Mouse (Mus musculus): ENCODE data around the gene Cttnbp2nl. TPM values are rescaled to one million over a fixed set of nuclear protein-coding genes. Genes with fewer than 3 reads are reported as not detected.

Cttnbp2nl gene
- total and polyA plus RNA-seq, 2 experiments from 2014 or later, result 24.9 to 42.4 TPM

- H3K9ac ChIP-seq (replicated peaks; ENCODE audit: low read length), result no peak overlapping the region
- no peaks in the 10 kb centered on the region for H3K4me1 ChIP-seq (ENCODE audit: insufficient read depth, low read length)
- DNase-seq (ENCODE audit: low spot score) (no peak), ATAC-seq (no peak)
- WGBS, result 91% methylated on average over 10 of the region's 10 CpGs
- H3K27ac ChIP-seq, result no peak overlapping the region
- H3K27me3 ChIP-seq (ENCODE audit: insufficient read depth, low read length), result no peaks in the 10 kb centered on the region
- TF ChIP-seq CTCF (IDR thresholded peaks at IDR 0.05; ENCODE audit: low read depth), result no peak
- H3K9me3 ChIP-seq (ENCODE audit: low read length), result no peaks in the 10 kb centered on the region
- H3K36me3 ChIP-seq (ENCODE audit: insufficient read depth, low read length), result no peaks in the 10 kb centered on the region
- H3K4me2 ChIP-seq (ENCODE audit: low read depth, low read length), result no peak overlapping the region
- no peak overlapping the region for H3K4me3 ChIP-seq (ENCODE audit: low read length)
These were observed 19.6 kb upstream of the Cttnbp2nl start for GRCm38 (mm10) chr3:105072536-105072935.

GRCm38 (mm10) chr3:105071251-105071650, 18.3 kb upstream of the Cttnbp2nl start:
- Histone ChIP-seq H3K27me3 (ENCODE audit: insufficient read depth, low read length) (no peaks in the 10 kb centered on the region), H3K9ac (replicated peaks; ENCODE audit: low read length) (no peak overlapping the region), H3K4me3 (ENCODE audit: low read length) (no peak overlapping the region), H3K36me3 (ENCODE audit: insufficient read depth, low read length) (no peaks in the 10 kb centered on the region), H3K4me2 (ENCODE audit: low read depth, low read length) (no peak overlapping the region), H3K27ac (no peak overlapping the region), H3K9me3 (ENCODE audit: low read length) (no peaks in the 10 kb centered on the region), H3K4me1 (ENCODE audit: insufficient read depth, low read length) (no peaks in the 10 kb centered on the region)
- ATAC-seq, result no peak
- no peak for DNase-seq (ENCODE audit: low spot score)
- WGBS, result 94% methylated on average over 5 of the region's 5 CpGs
- no peak for TF ChIP-seq CTCF (IDR thresholded peaks at IDR 0.05; ENCODE audit: low read depth)

- Histone ChIP-seq H3K9me3 (ENCODE audit: low read length) (no peaks in the 10 kb centered on the region), H3K4me1 (ENCODE audit: insufficient read depth, low read length) (no peaks in the 10 kb centered on the region), H3K4me3 (ENCODE audit: low read length) (no peak overlapping the region), H3K4me2 (ENCODE audit: low read depth, low read length) (no peak overlapping the region), H3K27me3 (ENCODE audit: insufficient read depth, low read length) (no peaks in the 10 kb centered on the region), H3K27ac (no peak overlapping the region), H3K36me3 (ENCODE audit: insufficient read depth, low read length) (no peaks in the 10 kb centered on the region), H3K9ac (replicated peaks; ENCODE audit: low read length) (no peak overlapping the region)
- 84% methylated on average over 8 of the region's 8 CpGs for WGBS
- DNase-seq (ENCODE audit: low spot score), result no peak
- no peak for ATAC-seq
- TF ChIP-seq CTCF (IDR thresholded peaks at IDR 0.05; ENCODE audit: low read depth), result no peak
These were observed 17.6 kb upstream of the Cttnbp2nl start for GRCm38 (mm10) chr3:105070553-105070952.

- no peaks in the 10 kb centered on the region for H3K9me3 ChIP-seq (ENCODE audit: low read length)
- no peaks in the 10 kb centered on the region for H3K4me1 ChIP-seq (ENCODE audit: insufficient read depth, low read length)
- no peak for ATAC-seq
- H3K4me2 ChIP-seq (ENCODE audit: low read depth, low read length), result no peak within 1 kb of the TSS
- H3K27me3 ChIP-seq (ENCODE audit: insufficient read depth, low read length), result no peaks in the 10 kb centered on the region
- no peak within 1 kb of the TSS for H3K9ac ChIP-seq (replicated peaks; ENCODE audit: low read length)
- no peak for TF ChIP-seq CTCF (IDR thresholded peaks at IDR 0.05; ENCODE audit: low read depth)
- H3K4me3 ChIP-seq (ENCODE audit: low read length), result no peak within 1 kb of the TSS
- WGBS, result 87% methylated on average over 10 of the region's 10 CpGs
- H3K27ac ChIP-seq, result no peak within 1 kb of the TSS
- no peak for DNase-seq (ENCODE audit: low spot score)
- no peaks in the 10 kb centered on the region for H3K36me3 ChIP-seq (ENCODE audit: insufficient read depth, low read length)
These were observed 13.6 kb upstream of the Cttnbp2nl start, which contains the start of gene 4930564D02Rik for GRCm38 (mm10) chr3:105066544-105066943. 4930564D02Rik (plus strand) TSS chr3:105066844.

DNA sequence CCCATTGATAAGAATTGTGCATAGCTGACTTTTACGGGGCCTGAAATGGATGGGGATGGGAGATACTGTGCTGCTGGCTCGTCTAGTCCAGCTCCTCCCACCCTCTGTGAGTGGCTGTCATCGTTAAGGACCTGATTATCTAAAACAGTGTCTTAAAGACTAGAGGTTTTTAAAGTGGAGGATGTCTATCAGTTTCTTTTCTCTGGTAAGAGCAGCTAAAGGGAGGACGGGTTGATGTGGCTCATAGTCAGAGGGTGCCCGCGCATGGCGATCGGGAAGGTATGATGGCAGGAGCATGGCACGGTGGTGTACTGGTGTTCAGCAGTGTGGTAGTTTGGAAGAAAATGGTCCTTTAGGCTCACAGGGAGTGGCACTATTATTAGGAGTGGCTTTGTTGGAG, 9.7 kb upstream of the Cttnbp2nl start:
- no peak for DNase-seq (ENCODE audit: low spot score)
- no peak for ATAC-seq
- Histone ChIP-seq H3K27me3 (ENCODE audit: insufficient read depth, low read length) (no peaks in the 10 kb centered on the region), H3K4me3 (ENCODE audit: low read length) (no peak overlapping the region), H3K9ac (replicated peaks; ENCODE audit: low read length) (no peak overlapping the region), H3K4me1 (ENCODE audit: insufficient read depth, low read length) (no peaks in the 10 kb centered on the region), H3K36me3 (ENCODE audit: insufficient read depth, low read length) (no peaks in the 10 kb centered on the region), H3K9me3 (ENCODE audit: low read length) (no peaks in the 10 kb centered on the region), H3K4me2 (ENCODE audit: low read depth, low read length) (no peak overlapping the region), H3K27ac (no peak overlapping the region)
- TF ChIP-seq CTCF (IDR thresholded peaks at IDR 0.05; ENCODE audit: low read depth), result no peak
- WGBS, result 88% methylated on average over 9 of the region's 9 CpGs

DNA sequence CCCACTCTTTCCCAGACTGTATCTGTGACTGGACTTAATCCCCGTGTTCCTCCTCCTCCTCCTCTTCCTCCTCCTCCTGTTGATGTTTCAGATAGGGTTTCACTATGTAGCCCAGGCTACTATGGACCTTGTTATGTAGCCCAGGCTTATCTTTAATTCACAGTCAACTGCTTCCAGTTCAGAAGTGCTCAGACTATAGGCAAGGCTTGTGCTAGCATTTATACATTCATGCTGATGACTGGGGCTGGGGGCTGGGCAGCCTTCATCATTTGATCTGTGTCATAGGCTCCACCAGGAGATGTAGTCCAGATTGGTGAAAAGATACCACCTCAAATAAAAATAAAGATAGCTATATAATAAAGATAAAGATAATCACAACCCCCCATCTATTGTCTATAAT, 9.0 kb upstream of the Cttnbp2nl start:
- no peaks in the 10 kb centered on the region for H3K36me3 ChIP-seq (ENCODE audit: insufficient read depth, low read length)
- 83% methylated on average over 1 of the region's 1 CpGs for WGBS
- H3K4me3 ChIP-seq (ENCODE audit: low read length), result no peak overlapping the region
- H3K9me3 ChIP-seq (ENCODE audit: low read length), result no peaks in the 10 kb centered on the region
- H3K27ac ChIP-seq, result no peak overlapping the region
- no peak for DNase-seq (ENCODE audit: low spot score)
- no peak overlapping the region for H3K9ac ChIP-seq (replicated peaks; ENCODE audit: low read length)
- ATAC-seq, result no peak
- H3K27me3 ChIP-seq (ENCODE audit: insufficient read depth, low read length), result no peaks in the 10 kb centered on the region
- H3K4me2 ChIP-seq (ENCODE audit: low read depth, low read length), result no peak overlapping the region
- TF ChIP-seq CTCF (IDR thresholded peaks at IDR 0.05; ENCODE audit: low read depth), result no peak
- no peaks in the 10 kb centered on the region for H3K4me1 ChIP-seq (ENCODE audit: insufficient read depth, low read length)

- 88% methylated on average over 3 of the region's 3 CpGs for WGBS
- H3K9ac ChIP-seq (replicated peaks; ENCODE audit: low read length), result no peak overlapping the region
- DNase-seq (ENCODE audit: low spot score) (no peak), ATAC-seq (no peak)
- H3K9me3 ChIP-seq (ENCODE audit: low read length), result no peaks in the 10 kb centered on the region
- H3K27me3 ChIP-seq (ENCODE audit: insufficient read depth, low read length), result no peaks in the 10 kb centered on the region
- no peaks in the 10 kb centered on the region for H3K36me3 ChIP-seq (ENCODE audit: insufficient read depth, low read length)
- H3K4me1 ChIP-seq (ENCODE audit: insufficient read depth, low read length), result no peaks in the 10 kb centered on the region
- TF ChIP-seq CTCF (IDR thresholded peaks at IDR 0.05; ENCODE audit: low read depth), result no peak
- no peak overlapping the region for H3K4me2 ChIP-seq (ENCODE audit: low read depth, low read length)
- H3K27ac ChIP-seq, result no peak overlapping the region
- no peak overlapping the region for H3K4me3 ChIP-seq (ENCODE audit: low read length)
These were observed 8.6 kb upstream of the Cttnbp2nl start for GRCm38 (mm10) chr3:105061496-105061895.
